Mouse (Mus musculus) gastrocnemius, adult 18-20 months (tissue): ENCODE measurements around the gene Usp50. TPM values are rescaled to one million over a fixed set of nuclear protein-coding genes. Genes with fewer than 3 reads are reported as not detected.

Source experiments
- DNase-seq: peaks from one replicate; pipeline ENCODE4 v3.0.0; 2021; ENCODE audit warnings: low spot score
- total RNA-seq, 2 experiments: library from RNA; stranded (reverse); gene quantifications; 2 replicates each; pipeline ENCODE4 v1.2.3; 2021

Usp50 gene
- total RNA-seq, 2 experiments from 2014 or later, result 0.21 TPM; not detected in 1

GRCm38 (mm10) chr2:126668621-126669252, 114.5 kb downstream of the Usp50 start:
- DNase-seq, result no peak

DNA sequence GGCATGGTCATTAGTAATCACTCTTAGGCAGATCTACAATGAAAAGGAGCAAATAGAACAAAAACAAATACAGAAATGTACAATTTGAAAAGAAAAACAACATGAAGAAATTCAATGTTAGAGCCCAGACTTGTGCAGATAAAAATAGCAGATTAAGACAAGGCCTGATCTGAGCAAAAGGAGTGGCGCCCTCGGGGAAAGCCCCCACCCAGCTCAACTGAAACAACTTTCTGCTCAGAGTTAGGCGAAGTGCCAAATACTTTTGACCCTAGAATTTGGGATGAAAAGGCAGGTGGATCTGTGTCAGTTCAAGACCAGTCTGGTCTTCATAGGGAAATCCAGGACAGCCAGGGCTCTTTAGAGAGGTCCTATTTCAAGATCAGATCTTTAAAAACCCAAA, 117.3 kb downstream of the Usp50 start:
- no peak for DNase-seq

DNA sequence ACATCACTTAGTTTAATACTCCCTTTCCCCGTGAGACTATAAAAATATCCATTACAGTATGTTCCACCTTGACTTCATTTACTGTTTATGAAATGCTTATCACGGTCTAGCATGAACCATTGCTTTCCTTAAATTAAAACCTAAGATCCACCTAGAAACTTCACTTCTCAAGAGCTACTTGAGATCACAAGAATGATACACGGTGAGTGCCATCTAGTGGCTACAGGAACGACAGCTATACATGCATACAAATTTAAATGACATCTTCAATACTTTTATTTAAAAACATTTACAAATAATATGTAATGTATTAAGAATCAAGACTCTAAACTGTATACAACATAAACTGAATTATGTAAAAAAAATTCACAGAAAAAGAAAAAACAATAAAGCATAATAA, 119.8 kb downstream of the Usp50 start:
- no peak for DNase-seq

Other genes with a start within 250 kb of the Usp50 start
- gene Slc27a2, start 231.1 kb downstream of the Usp50 start, total RNA-seq, result under 1 TPM; 0.66 to 0.78 TPM
- gene Hdc, start 164.2 kb downstream of the Usp50 start, total RNA-seq, result under 1 TPM; 0.68 to 0.69 TPM
- 1 to 10 TPM; 5.6 to 6.0 TPM for gene Gabpb1, start 107.1 kb downstream of the Usp50 start, total RNA-seq
- 10 to 100 TPM; 16.3 to 17.1 TPM for gene Usp8, start 76.1 kb downstream of the Usp50 start, total RNA-seq
- gene Trpm7, start 92.8 kb upstream of the Usp50 start, total RNA-seq, result 10 to 100 TPM; 20.7 to 21.4 TPM
- 10 to 100 TPM; 67.1 to 69.8 TPM for gene Sppl2a, start 149.8 kb upstream of the Usp50 start, total RNA-seq
- 10 to 100 TPM in 1 of 2 experiments, 1 to 10 TPM in 1; 8.8 to 10.0 TPM for gene Ap4e1, start 225.2 kb upstream of the Usp50 start, total RNA-seq